Mouse (Mus musculus): Measurements from ENCODE around the gene Cib1.

Gene Cib1

DNA sequence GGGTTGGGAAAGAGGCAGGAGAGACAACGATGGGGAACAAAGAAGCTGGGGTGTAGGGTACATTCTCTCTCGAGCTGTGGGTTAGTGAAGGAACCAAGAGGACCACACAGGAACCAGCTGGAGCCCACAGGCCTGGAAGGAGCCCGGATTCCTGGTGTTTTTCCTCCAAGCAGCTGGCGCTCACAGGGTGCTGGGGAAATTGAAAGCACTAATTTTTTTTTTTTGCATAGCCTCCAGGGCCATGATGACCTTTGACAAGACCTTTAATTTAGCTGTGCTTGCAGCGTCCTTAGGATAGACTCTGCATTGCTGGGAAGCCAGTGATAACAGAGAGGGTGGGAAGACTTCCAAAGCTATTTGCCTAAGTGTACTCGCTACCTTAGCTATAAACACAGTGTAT, 47.6 kb downstream of the Cib1 start:
- DNase-seq (ENCODE audit: low read depth, low spot score): no peak

- DNase-seq (ENCODE audit: low read depth, low spot score): no peak
Measured at GRCm38 (mm10) chr7:80184551-80184950, 48.1 kb downstream of the Cib1 start.

DNA sequence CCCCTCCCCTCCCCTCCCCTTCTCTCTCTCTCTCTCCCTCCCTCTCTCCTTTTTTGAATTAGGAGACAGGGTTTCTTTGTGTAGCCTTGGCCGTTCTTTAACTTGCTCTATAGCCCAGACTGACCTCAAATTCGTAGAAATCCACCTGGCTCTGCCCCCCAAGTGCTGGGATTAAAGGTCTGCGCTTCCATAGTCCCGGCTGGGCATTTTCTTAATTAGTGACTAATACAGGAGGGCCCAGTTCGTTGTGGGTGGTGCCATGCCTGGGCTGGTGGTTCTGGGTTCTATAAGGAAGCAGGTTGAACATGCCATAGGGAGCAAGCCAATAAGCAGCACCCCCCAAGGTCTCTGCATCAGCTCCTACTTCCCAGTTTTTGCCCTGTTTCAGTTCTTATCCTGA, 48.6 kb downstream of the Cib1 start:
- DNase-seq (ENCODE audit: low read depth, low spot score): no peak

GRCm38 (mm10) chr7:80183466-80183865, 49.1 kb downstream of the Cib1 start:
- no peak for DNase-seq (ENCODE audit: low read depth, low spot score)

DNA sequence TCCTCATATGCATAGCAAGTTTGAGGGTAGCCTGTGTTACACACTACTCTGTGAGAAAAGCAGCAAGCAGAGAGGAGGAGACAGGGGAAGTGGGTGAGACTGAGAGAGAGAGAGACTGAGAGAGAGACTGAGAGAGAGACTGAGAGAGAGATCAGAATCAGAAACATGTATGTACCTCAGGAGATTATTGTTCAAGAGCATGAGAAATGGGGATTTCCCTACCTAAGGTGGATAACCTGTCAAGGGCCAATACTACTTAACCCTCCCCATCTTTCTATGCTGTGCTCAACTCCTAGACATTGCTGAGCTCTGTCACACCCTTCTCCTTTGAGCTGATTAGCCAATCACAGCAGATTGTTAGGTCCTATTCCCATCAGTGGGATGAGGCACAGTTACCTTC, 50.5 kb downstream of the Cib1 start:
- no peak for DNase-seq (ENCODE audit: low read depth, low spot score)

DNA sequence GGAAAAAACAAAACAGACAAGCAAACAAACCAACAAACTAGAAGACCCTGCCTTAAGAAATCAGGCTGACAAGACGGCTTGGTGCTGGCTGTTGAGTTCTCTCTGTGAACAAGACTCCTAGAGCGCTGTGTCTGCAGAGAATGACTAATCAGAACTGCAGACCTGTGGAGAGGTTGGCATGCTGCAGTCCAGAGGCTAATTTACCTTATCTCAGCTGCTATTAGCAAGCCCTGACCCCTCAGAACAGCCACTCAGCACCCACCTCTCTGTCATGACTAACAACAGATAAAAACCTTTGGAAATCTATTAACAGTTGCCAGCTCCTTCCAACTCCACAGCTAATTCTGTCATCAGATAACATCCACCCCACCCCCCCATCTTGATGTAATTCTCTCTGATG, 51.5 kb downstream of the Cib1 start:
- no peak for DNase-seq (ENCODE audit: low read depth, low spot score)

- no peak for DNase-seq (ENCODE audit: low read depth, low spot score)
Measured at GRCm38 (mm10) chr7:80180202-80180601, 52.4 kb downstream of the Cib1 start.

GRCm38 (mm10) chr7:80179790-80180189, 52.8 kb downstream of the Cib1 start:
- DNase-seq (ENCODE audit: low read depth, low spot score): no peak

GRCm38 (mm10) chr7:80179327-80179726, 53.3 kb downstream of the Cib1 start:
- no peak for DNase-seq (ENCODE audit: low read depth, low spot score)

- no peak for DNase-seq (ENCODE audit: low read depth, low spot score)
Measured at GRCm38 (mm10) chr7:80178037-80178729, 54.4 kb downstream of the Cib1 start.

GRCm38 (mm10) chr7:80177438-80177837, 55.2 kb downstream of the Cib1 start:
- no peak for DNase-seq (ENCODE audit: low read depth, low spot score)

All from skeletal muscle tissue, adult 2 months (tissue).